Mouse (Mus musculus) embryonic stem cell, embryonic (primary cell): Measurements from ENCODE around the gene Gm10800.
"Not testable (repeated sequence)": the region's sequence is repeated elsewhere in the genome, so short reads cannot be mapped to it uniquely, and the experiment has no call there.

ENCODE experiments used
- CTCF ChIA-PET, 4 experiments: fragments of 300-600 bp in 2 of 4; fragments of 350-600 bp in 2 of 4; sonication (Branson Sonifier 250); formaldehyde crosslinking; loops; one replicate each; lab custom pipeline; 2022; ENCODE audit warnings: inconsistent platforms in 2 of 4; lab: Charles Lee
- POLR2A ChIA-PET, 4 experiments: fragments of 300-600 bp in 2 of 4; fragments of 350-600 bp in 2 of 4; sonication (Branson Sonifier 250); formaldehyde crosslinking; loops; one replicate each; lab custom pipeline; 2022; ENCODE audit warnings: antibody characterized with exemption in 4 of 4, inconsistent platforms in 1 of 4; lab: Charles Lee

The Gm10800 gene

GRCm38 (mm10) chr2:98667201-98667600 lies at the start of gene Gm10800:
TSS of gene Gm10800 (minus strand) at chr2:98667301.
- POLR2A ChIA-PET, CTCF ChIA-PET: not testable (repeated sequence)

DNA sequence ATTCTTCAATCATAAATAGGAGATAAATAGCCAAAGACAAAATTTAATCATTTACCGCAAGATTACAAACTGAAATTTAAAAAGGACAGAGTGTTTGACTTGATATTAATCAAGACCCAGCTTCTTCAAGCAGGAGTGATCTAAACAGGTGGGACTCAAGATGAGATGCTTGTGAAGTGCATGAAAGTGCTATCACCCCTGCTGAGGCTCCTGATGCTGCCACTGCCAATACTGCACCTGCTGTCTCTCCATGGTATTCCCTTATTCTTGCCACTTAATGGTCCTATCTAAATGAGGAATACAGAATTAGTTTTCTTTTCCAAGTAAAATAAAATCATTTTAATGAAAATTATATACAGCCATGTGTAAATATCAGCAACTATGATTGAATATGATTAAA lies 30.4 kb upstream of the Gm10800 start:
- POLR2A ChIA-PET: no interaction called here

GRCm38 (mm10) chr2:98661937-98662336 lies 5.2 kb downstream of the Gm10800 start, which contains the start of gene Gm10801:
TSS of gene Gm10801 (plus strand) at chr2:98662237.
- CTCF ChIA-PET, POLR2A ChIA-PET: not testable (repeated sequence)

More for the DNA sequence above, 30.4 kb upstream of the Gm10800 start:
- CTCF ChIA-PET: no interaction called here
